Mouse (Mus musculus) left cerebral cortex, postnatal 4 days (tissue): ENCODE measurements around the gene Lrmda. TPM values are rescaled to one million over a fixed set of nuclear protein-coding genes. Genes with fewer than 3 reads are reported as not detected.

Experiments
- DNase-seq: peaks from one replicate; pipeline ENCODE4 v3.0.0-alpha.2; 2022
- intact Hi-C: fragments of 180-260 bp; cut with DNase I; formaldehyde crosslinking; loops from one replicate; pipeline ENCODE4 v1.15.1; 2025
- total RNA-seq, 2 experiments: library from RNA; stranded (reverse); gene quantifications; 2 replicates each; pipeline ENCODE4 v1.2.3; 2021

The Lrmda gene
- total RNA-seq, 2 experiments from 2014 or later, result 0.74 TPM; not detected in 1

DNA sequence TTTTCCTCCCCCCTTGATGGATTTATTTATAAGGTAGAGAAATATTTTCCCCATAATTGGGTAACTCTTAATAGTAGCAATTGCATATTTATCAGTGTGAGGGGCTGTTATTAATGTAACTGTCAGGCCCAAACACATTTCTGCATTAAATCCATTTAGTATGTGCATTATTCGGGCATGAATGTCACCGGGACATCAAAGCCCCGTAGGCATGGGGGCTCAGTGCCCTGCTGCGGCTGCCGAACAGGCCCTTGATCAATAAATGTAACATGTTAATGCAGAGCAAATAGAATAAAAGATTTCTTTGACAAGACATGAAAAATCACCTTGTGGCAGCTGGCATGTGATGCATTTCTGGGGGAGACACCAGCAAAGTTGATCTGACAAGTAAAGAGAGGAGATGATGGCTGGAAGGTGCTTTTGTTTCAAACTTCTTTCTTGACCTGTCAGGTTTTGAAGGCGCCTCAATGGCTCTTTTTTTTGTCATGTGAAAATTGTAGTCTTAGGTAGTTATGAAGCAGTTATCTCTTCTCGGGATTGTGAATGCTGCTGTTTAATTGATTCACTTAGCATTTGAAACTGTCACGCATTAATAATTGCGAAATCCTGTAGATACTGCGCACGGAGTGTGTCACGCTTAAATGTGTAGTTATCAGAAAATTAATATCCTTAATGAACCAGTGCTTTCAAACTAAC, 17.4 kb downstream of the Lrmda start:
- no peak for DNase-seq
- intact Hi-C loops, result no loop called here

DNA sequence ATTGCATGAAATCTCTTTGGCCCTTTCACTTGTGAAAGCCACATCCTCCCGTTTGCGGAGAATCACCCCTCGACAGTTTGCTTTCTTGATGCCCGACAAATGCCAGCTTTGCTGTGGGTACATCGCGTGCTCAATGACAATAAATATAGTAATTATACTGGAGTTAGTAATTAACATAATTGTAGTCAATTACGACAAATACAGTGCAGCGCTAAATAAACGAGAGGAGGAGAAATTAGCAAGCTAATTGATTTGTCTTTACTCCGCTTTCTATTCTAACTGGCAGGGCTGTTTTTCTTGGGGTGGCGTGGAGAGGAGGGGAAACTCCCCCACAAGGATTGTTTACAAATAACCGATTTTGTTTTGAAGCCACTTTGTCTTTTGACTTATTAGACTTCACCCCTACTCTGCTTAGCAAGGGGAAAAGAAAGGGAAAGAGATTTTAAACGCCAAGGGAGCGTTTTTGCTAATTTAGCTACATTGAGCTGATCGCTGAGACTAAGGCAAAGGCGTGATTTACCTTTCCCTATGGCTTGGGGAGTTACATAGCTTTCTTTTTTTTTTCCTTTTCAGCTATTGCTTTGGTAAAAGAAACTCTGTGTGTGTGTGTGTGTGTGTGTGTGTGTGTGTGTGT, 18.1 kb downstream of the Lrmda start:
- no peak for DNase-seq
- intact Hi-C loops, result no loop called here

DNA sequence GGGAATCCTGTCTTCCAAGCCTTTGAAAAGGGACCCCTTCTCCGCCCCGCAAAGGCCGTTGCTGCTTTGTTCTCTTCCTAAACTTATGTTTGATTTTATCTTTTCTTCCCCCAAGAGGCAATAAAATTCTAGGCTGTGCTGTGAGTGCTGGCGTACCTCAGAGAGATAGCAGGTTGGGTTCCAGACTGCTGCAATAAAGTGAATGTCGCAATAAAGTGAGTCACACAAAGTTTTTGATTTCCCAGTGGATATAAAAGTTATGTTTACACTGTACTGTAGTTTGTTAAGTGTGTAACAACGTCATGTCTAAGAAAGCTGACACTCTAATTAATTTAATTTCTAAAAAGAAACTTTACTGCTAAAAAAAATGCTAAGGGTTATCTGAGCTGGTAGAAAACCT, 22.6 kb downstream of the Lrmda start:
- DNase-seq, result no peak
- intact Hi-C loops, result no loop called here

DNA sequence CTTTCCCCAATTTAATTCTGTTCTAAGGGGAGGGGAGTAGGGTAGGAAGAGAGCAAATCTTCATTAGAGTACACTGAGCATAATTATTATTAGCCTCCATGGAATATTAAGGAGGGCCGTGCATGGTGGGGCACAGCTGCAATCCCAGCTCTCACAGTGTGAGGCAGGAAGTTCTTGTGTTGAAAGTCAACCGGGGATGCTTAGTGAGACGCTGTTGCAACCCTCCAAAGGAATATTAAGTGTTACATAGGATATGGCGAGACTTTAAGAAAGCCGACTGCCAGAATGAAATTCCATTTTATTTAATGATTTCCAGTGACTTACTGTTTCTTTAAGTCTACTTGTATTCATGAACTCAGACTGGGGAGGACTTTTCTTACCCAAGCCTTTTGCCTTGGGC, 23.9 kb downstream of the Lrmda start:
- intact Hi-C loops, result no loop called here
- DNase-seq, result no peak

DNA sequence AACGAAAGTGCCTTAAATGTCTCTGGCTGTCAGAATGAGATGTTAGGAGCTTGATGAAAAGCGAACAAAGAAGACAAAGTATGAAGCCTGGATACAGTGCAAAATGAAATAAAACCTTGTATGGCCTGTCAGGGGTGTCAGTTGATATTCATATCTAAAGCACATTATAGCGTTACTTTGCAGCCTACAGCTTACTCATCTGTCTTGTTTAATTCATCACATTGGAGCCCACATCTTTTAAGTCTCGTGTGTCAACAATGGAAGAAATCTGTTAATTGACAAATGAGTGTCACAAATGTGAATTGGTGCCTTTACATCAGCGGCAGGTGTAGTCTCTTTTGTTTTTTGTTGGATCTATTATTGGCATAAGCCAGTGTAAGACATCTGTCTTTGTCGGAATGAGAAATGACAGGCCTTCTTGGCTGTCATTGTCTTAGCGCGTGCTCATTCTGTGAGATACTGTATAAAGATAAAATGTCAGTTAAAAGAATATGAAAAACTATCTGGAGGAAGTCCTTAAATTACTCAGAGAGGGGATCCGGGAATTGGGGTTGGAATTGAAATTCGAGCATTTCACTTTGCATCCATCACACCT, 26.8 kb downstream of the Lrmda start:
- no peak for DNase-seq
- intact Hi-C loops, result no loop called here

DNA sequence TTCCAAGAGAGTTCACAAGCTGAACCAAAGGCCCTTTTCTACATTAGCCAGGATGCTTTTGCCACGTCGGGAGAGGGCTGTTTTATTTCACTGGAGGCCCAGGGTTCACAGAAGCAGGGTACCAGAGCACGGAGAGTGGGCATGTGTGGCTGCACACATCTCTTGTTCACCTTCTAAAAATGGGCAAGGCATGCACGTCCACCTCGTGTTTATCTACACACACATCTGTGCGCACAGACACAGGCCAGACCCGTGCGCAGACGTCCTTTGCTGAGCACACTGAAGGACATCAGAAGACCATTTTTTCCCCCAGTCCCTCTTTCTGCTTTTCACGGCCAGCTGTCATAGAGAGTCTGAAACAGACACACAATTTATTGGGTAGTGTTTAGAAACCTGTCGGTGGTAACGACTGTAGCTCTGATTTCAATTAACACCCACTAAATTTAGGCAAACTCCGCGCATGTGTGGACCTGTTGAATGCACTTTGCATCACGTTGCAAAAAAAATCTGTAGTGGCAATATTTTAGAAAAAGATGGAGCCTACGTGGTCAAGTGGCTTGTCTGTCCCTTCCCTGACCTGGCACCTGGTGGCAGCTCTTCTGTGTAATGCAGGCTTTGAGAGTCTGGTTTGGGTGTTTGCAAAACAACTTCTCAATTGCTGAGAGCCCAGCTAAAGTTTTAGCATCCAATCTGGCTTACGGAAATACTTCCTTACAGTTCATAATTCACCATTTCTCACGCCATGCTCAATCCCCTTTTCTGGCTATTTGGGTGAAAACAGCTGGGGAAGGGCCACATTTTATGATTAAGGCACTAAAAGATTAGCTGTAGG, 28.8 kb downstream of the Lrmda start:
- no peak for DNase-seq
- intact Hi-C loops, result no loop called here

DNA sequence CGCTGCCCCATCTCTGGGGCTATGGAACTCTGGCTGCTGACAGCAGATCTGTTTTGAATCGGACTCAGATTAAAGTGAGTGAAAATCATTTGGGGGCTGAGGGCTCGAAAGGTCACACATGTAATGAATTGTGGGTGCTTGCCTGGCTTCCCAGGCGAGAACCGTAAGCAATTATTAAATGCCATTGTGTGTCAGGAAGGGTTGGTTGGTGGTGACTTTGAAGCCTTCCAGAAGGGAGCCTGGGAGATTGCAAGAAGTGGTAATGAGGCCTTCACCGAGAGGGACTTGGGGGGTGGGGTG, 29.3 kb downstream of the Lrmda start:
- no peak for DNase-seq
- intact Hi-C loops, result no loop called here

DNA sequence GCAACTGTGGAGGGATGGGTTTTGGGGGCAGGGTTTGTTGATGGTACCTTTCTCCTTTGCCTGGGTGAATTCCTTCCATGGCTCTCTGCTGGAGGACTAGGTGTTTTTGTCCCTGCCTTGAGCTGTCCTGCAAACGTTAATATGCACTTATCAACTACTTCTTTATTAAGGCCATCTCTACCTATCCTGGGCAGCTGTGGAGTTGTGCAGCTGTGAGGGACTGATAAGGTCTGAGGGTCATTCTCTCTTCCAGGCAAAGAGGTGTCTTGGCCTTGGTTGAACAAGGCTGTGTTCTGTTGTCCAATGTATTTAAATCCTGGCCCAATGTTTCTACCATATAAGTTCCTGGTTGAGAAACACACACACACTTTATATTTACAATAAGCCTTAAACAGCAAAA, 29.8 kb downstream of the Lrmda start:
- intact Hi-C loops, result no loop called here
- DNase-seq, result no peak

DNA sequence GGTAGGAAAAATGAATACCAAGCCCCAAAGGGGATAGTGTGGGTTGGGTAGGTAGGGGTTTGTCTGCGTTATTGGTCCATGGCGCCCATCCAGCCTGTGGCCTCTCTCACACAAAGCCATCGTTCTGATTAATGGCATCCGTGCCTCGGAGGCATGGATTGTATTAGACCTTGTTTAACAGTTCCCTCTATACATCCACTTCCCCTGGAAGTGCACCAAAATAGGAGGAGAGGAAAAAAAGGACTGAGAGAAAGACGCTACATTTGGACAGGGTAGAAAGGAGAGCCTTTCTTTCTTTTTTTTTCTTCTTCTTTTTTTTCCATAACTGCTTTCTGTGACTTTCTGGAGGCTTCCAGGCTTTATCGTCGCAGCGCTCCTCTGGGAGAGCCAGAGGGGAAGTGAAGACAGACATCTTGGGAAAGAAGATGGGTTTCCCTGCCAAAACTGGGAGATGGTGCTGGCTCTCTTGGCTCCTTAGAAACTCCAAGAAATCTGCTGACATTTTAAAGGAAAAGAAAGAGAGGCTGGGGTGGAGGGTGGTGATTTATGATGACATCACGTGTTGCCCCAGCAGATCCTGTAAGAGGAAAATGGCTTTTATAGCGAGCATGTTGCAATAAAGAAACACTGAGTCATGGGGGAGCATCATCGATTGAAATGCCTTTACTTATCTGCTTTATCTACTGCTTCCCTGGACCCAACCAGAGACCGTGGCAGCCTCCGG, 32.6 kb downstream of the Lrmda start:
- no peak for DNase-seq
- intact Hi-C loops, result no loop called here

DNA sequence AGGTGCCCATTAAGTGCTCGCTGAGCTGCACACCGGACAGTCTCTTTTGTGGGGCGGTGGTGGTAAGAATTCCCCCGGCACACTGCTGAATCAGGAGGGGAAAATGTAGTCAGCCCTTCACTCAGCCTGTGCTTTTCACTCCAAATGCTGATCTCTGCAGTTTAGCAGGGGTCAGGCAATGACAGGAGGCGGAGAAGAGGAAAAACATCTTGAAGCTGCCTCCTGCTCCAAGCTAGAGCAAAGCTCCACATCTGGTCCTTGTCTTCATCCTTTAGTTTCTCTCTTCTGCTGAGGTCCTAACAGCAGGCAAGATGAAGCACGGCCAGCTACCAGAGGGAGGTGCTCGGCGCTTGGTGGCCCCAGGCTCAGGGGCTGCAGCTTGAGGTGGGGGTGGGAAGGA, 36.1 kb downstream of the Lrmda start:
- intact Hi-C loops, result no loop called here

DNA sequence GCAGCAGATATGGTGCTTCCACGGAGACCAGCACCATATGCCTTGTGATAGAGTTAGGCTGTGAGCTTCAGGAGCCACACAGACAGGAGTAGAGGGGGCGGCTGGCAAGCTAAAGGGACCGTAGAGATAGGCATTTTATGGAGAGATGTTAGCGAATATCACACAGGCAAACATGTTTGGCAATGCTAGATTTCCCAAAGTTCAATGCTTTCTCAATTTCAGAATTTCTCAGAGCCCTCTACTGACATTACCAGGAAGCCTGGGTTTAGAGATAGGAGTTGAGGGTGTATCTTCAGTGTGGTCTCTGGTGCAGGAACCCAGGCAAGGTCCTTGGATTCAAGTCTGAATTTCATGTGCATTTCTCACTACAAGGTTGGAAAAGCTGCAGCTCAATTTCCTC, 36.7 kb downstream of the Lrmda start:
- intact Hi-C loops, result no loop called here
- DNase-seq, result no peak

More for the DNA sequence above, 36.1 kb downstream of the Lrmda start:
- DNase-seq, result no peak

DNA sequence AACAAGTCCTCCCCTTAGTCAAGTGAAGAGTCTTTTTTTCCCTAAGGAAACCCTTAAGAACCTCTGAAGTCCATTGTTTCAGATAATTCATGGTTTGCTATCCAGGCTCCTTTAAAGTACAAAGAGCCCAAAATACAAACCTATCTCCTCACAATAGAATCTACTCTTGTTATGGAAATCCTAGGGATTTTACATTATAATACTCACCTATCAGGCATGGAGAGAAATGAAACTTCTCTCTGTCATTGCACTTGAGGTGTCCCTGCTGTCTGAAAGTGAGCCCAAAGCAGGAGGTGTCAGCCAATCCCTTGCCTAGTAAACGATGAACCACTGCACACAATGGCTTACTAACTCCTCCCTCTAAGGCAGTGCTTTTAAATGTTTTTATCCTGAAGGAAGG, 39.2 kb downstream of the Lrmda start:
- intact Hi-C loops, result no loop called here
- no peak for DNase-seq

DNA sequence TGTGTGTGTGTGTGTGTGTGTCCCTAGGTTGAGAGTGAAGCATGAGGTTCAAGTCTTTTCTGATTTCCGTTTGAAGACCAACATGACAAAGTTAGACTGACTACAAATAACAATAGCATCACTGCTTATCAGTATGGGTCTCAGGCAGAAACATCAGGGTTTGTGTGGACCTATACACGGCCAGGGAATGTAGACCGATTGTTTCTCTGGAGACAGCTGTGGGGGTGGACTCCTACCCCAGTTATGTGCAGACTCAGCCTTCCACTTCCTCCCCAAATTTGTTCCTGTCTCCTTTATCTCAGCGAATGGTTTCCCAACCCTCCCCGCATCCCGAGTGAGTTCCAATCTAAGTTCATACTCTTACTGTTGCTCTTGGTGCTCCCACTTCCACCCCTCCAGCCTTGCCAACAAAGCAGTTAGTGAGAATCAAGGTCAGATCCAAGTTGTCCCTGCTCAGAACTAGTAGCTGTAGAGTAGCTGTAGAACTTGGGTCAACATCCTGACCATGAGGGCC, 39.9 kb downstream of the Lrmda start:
- intact Hi-C loops, result no loop called here
- no peak for DNase-seq

DNA sequence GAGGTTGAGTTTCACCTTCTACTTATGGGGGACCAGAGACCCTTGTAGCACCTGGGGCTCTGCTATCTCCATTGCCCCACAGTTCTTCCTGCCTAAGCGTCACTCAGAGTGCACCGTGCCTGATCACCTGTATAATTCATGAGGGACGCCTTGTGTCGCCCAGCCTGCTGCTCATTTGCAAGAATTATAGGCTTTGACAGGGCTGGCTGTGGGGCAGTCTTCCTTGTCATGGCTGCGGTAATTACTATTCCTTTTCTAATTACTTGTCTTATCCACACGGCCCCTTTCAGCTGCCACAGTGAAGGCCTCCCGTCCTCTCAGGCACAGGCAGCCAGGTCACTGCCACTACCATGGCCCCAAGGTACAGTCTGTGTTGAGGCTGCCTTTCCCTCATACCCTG, 41.3 kb downstream of the Lrmda start:
- peak; percentile 2 for DNase-seq
- intact Hi-C loops, result no loop called here

DNA sequence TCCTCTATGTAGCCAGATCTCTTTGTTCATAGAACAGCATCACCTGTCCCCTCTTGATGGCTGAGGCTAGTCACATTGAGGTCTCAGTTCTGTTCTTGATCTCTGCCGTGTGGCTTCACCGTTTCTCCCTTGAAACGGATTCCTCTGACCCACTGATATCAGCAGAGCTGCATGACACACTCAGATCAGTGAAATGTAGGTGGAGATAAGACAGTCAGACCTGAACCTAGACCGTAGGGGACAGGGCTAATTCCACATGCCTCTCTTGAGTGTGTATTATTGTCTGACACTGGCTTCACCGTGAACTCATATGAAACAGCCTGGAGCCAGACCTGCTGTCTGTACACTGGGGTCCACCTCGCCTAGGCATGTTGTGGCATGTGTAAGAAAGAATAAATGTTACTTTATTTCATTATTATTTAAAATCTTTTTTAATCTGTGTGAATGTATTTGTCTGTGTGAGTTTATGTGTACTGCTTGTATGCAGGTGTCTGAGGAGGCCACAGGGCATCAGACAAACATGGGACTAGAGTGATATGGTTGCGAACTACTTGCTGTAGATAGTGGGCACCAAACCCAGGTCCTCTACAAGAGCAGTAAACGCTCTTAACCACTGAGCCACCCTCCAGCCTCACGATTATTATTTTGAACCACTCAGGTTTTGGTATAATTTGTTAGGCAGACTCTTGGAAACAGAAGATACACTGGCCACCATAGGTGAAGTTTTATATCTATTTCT, 42.8 kb downstream of the Lrmda start:
- intact Hi-C loops, result no loop called here
- DNase-seq, result no peak

DNA sequence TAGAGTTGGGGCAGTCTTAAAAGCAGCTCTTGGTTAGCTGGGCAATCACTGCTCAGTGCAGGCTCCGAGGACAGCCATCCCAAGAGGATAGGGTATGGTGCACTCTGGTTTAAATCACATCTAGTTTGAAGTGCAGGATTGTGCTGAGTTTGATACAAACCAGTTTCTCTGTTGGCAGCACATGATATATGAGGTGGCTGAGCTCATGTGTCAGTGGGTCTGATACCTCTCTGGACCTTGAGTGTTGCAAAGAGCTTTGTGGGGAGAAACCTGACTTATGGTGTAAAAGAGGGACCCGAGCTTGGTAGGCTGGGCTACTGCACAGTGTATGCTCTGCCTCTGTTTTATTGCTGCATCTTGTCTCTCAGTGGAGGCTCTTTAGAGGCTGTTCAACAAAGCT, 49.7 kb downstream of the Lrmda start:
- intact Hi-C loops, result no loop called here
- DNase-seq, result no peak

DNA sequence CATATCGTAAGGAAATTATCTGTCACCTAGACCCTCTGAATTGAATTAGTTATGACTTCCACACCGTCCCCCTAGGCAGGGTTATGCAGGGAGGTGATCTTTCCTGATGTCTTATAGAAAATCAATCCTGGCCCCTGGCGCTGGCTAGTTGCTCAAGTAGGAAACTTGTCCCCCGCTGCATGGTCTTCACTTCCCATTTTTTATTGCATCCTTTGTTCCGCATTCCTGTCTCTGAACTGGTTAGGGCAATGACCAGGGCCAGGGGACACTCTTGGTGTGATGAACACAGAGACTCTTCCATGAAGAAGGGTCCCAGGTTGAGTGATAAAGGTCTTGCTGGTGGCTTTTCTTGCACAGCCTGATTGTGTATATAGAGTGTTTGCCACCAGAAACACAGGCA, 53.9 kb downstream of the Lrmda start:
- intact Hi-C loops, result no loop called here
- no peak for DNase-seq

DNA sequence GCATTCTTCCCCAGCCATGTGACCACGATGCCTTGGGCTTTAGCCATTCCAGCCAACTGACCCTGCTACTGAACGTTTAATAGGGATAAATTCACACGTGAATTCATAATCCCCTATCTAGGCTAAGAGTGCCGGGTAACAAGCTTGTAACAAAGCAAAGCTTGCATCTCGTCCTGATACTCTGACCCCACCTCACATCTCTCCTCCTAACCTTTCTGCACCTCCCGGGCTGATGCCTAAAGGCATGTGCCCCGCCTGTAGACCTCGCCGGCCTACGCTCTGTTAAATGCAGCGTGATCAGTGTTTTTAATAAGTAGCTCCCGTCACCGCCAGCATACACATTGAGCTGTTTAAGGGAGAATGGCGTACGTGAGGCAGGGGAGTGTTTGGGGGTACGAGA, 54.7 kb downstream of the Lrmda start:
- no peak for DNase-seq

DNA sequence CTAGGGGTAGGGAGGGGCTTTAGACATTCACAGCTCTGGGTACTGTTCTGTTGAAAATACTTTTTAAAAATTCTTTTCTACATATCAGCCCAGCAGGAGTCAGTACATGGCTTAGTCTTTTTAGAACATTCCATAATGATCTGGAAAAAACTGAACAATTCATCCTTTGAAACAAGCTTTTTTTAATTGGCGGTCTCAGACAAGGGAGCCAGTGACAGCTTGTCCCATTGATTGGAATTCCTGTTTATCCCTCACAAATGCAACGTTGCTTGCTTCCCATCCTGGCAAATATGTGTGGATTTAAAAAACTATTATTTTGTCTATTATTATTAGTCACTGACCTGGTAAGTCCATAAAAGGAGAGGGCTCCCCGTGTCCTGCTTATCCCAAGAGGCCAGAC, 64.4 kb downstream of the Lrmda start:
- no peak for DNase-seq
- intact Hi-C loops, result no loop called here

More for the DNA sequence above, 54.7 kb downstream of the Lrmda start:
- intact Hi-C loops, result no loop called here

DNA sequence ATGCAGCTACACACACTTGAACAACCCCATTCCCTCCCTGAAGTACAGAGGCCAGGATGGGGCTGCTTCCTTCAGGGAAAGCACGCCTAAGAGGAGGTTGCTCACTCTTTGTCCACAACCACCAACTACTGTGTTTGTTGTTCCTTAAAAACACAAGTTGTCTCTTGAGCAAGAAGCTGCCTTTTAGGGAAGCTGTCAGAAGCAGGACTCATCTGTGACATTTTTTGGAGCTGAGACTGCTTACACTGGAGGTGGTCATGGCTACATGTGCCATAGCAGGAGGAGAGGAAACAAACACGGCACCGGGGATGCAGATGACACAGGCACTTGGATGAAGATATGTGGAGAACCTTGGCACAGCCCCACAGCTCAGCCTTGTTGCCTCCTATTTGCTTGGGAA, 65.9 kb downstream of the Lrmda start:
- no peak for DNase-seq
- intact Hi-C loops, result no loop called here
